Mouse (Mus musculus): ENCODE data around the gene Lama5.
A peak's percentile ranks its signal among the peaks of the same experiment; 100 is the strongest.

Lama5 gene

DNA sequence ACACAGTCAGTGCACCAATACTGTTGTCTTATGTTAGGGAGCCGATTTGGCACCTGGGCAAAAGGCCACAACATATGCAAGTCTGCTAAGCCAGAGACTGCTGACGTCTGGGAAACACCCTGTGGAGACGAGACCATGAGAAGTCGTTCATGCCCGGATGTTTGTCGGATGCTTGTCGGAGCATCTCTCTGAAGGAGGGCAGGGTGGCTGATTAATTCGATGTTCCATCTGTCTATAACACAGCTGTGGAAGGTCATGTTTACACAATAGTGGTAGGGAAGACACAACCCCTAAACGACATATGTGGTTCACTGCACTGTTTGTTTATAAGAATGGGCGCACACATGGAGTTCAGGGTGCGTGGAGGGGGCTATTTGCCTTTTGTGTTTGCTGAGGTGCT lies 25.0 kb downstream of the Lama5 start:
- no peak for DNase-seq (ENCODE audit: low spot score in 2 of 2)

DNA sequence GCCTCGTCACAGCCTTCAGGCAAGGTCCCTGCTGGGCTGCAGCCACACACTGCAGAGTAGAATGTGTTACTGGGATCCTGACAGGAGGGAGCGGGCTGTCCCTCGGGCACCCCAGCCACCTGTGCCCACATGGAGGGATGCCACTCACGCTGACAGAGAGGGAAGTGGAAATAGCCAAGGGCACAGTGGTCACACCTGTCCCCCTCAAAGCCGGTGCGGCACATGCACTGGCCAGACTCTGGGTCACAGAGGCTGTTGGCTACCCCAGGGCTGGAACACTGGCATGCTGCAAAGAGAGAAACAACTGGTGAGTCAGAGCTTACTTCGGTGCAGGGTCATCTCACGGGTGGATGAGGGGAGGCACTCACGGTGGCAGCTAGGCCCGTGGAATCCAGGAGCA lies 26.9 kb downstream of the Lama5 start:
- no peak for DNase-seq (ENCODE audit: low spot score in 2 of 2)

DNA sequence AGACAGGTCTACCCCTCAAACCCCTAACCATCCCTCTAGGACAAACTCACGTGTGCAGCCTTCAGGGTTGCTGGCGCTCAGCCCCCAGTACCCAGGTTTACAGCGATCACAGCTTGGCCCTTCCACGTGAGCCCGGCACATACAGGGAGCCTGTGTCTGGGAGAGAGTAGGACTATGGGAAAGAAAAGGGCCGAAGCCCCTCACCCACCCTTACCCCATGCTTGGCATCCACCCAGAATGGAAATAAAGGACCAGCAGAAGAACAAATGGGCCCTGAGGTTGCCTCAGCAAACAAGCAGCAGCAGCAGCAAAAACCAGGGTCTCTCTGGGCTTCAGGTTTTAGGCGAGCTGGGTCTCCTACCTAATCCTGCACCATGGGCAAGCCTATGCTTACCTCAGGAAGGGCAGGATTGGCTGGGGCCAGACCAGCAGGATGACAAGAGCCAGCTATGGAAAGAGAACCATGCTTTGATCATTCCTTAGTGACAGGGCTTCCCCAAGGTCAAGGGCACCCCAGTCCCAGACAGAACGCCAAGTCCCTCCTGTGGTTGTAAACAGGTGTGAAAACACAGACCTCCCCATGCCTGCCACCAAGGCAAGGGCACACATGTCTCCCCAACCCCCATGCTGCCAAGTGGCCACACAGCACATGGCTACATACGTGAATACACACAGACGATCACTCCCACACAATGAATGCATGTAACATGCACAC lies 28.2 kb downstream of the Lama5 start:
- no peak for DNase-seq (ENCODE audit: low spot score in 2 of 2)

DNA sequence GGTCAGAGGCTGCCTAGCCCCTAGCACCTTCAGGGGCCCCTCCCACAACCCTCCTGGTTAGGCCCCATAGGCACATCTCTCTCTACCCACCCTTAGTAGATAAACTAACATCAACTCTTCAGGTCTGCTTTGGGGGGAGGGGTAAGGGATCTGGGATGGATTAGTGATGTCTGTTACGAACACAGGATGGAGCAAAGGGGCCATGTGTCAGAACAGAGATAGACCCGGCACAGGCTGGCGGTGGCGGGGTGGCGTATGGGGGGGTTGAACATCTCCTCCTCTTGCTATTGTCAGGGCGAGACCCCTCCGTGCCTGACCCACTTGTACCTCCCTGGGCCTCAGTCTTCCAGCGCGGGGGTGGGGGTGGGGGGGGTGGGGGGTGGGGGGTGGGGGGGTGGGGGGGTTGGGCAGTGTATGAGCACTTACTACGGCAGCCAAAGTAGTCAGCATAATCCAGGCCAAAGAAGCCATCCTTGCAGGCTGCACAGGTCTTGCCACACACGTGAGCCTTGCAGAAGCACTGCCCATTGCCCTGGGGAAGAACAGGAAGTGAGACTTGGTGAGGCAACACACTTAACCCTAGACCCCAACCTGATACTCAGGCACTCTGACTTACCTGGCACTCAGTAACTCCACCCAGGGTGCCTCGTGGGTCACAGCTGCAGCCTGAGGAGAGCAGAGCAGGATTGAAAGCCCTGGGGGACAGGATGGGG lies 28.9 kb downstream of the Lama5 start:
- no peak for DNase-seq (ENCODE audit: low spot score in 2 of 2)

DNA sequence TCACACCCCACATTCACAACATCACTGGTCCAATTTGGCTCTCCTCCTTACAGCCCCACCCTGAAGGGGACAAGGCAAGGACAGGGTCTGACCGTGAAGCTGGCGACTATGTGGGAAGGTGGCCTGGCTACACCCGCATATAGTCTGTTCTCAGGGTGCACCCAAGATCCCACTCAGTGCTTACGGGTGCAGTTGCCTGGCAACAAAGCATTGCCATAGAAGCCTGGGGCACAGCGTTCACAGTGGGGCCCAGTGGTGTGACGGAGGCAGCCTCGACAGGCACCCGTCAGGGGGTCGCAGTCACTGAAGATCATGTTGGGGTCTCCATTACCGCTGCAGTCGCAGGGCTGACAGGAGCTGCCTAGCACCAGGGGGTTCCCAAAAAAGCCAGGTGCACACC lies 38.3 kb downstream of the Lama5 start:
- DNase-seq (ENCODE audit: low spot score in 2 of 2), result no peak

DNA sequence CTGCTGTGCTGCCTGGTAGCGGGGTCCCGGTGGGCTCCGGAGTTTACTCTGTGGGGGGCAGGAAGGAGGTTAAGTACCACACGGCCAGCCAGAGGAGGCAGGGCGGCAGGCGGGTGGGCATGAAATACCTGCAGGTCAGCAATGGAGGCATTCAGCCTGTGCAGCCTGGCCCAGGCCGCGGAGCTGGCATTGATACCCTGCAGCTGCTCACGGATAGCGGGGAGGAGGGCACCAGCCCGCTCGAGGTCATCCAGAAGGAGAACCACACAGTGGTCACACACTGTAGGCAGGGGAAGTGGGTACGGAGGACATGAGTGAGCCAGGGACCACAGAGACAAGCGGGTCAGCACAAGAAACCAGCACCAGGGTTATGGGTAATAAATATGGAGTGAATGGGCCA lies 40.0 kb downstream of the Lama5 start:
- DNase-seq (ENCODE audit: low spot score in 2 of 2), result no peak

DNA sequence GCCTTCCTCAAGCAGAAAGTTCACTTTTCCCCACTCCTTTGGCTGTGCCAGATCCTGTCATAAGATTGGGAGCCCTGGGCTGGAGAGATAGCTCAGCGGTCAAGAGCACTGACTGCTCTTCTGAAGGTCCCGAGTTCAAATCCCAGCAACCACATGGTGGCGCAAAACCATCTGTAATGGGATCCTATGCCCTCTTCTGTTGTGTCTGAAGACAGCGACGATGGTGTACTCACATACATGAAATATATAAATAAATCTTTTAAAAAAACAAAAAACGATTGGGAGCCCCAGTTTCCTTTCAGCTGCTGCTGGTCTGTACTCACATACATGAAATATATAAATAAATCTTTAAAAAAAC lies 40.9 kb downstream of the Lama5 start:
- no peak for DNase-seq (ENCODE audit: low spot score in 2 of 2)

DNA sequence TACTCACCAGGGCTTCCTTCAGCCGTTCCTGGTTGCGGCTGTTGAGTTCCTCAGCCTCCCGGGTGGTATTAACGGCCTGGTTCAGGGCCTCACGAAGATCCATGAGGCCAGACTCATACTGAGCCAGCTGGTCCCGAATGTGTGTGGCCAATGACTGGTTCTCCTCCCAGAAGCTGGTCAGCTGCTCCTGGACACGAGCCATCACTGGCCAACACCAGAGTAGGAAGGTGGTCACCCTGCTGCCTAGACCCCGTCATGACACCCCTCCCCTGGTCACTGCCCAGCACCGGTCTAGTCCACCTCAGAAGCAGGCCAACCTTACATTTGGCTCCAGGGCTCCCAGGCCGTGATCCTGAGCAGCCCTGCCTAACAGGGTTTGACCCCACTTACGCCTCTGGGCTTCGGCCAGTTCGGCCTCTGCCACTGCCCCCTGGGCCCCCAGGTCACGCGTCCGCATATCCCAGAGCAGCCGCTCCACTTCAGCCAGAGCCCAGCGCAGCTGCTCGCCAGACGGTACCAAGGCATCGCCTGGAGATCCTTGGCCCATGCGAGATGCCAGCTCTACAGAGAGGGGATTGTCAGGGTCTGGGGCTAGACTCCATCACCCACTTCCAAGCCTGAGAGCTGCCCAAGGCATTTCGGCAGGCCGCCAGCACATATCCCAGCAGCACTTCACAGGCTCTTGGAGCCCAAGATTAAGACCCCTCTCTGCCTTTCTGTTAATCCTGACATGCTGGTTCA lies 41.5 kb downstream of the Lama5 start:
- DNase-seq (ENCODE audit: low spot score in 2 of 2), result no peak

DNA sequence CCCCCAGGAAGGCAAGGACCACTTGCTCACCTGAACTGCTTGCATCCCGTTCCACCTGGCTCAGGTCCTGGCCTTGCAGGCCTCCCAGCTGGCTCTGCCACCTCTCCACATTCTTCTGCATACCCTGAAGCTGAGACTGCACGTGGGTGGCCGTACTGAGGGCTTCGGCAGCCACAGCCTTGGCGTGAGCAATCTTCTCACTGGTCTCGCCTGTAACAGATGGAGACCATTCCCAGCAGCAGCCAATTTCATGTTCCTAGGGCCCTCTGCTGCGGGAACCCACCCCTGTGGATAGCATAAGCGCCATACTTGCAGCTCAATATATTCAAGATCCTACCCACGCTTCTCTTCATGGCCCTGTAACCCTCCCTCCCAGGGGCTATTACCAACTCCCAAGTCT lies 44.1 kb downstream of the Lama5 start:
- DNase-seq (ENCODE audit: low spot score in 2 of 2), result no peak

DNA sequence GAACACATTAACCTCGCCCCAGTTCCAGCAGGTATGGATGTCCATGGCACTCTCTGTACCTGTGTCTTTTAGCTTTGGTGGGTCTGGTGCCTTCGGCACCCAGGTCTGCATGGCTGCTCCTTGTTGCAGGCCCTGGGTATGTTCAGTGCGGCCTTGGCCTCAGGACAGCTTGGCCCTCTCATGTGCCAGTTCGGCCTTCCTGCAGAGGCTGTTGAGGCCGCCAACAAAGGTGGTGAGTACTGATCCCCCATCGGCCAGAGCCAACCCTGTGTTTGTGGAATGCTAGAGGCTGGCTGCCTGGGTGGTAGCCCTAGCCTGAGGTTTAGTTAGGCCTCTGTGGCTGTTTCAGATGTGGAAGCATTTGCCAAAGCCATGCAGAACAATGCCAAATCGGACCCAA lies 49.9 kb downstream of the Lama5 start:
- DNase-seq (ENCODE audit: low spot score in 2 of 2), result no peak

DNA sequence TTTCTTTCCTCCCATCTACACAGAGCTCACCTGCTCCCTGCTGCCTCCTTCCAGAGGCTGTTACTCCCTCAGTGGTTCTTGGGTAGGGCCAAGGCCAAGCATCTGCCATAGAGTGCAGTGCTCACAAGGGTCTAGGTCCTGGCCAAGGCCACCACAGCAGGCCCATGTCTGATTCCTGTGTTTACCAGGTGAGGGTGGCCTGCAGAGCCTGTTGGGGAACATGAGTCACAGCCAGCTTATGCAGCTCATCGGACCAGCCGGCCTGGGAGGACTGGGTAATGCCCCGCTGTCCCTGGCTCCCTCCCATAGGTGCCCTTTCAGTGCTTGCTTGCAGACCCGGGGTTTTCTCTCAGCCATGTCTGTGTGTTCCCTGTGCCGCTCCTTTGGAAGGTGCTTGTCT lies 51.5 kb downstream of the Lama5 start:
- peak; percentile 34 to 54 for DNase-seq (ENCODE audit: low spot score in 2 of 2)

DNA sequence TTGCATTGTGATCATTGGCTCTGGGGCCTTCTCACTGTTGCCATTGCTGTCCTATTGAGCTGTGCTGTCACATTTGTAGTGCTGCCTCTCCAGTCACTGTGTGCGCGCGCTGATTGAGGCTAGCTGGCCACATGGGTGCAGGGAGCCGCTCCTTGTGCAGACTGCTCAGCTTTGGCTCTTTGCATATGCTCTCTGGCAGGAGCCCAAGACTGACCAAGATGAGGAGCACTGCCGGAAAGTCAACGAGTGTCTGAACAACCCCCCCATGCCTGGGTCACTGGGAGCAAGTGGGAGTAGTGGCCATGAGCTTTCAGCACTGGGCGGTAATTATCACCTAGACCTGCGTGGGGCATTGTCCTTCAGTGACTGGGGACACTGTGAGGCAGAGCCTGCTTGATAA lies 51.9 kb downstream of the Lama5 start:
- peak in 1 of 2 experiments; percentile 37 for DNase-seq (ENCODE audit: low spot score in 2 of 2)

DNA sequence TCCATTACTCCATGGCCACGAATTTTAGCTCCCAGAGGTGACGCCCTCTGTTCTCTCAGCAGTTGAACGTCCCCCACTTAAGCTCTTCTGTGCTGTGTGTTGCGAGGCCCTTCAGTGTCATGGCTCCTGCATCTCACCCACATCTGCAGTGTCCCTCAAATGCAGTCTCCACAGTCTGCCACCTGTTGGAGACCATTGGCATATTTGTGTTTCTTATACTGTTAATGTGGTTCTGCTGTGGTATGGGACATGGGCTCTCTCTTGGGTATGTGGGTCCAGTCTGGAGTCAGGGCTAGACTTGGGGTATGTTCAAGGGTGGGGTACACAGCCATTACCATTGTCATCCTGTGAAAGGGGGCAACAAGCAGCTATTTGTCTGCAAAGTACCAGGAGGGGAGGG lies 52.5 kb downstream of the Lama5 start:
- no peak for DNase-seq (ENCODE audit: low spot score in 2 of 2)

DNA sequence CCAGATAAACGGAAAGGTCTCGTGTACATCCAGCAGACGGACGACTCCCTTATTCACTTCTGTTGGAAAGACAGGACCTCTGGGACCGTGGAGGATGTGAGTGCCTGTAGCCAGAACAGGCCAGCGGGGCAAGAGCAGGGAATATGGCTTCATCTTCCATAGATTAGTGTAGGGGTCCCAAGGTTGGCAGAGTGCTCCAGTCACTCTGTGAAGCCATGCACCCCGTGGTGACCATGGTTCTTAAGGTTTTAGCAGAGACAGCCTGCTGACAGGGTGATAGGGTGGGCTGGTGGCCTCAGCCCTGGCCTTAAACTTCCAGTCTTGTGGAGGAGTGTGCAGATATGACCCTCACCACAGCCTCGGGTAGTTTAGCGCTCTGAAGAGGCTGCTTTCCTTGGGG lies 53.5 kb downstream of the Lama5 start:
- no peak for DNase-seq (ENCODE audit: low spot score in 2 of 2)

DNA sequence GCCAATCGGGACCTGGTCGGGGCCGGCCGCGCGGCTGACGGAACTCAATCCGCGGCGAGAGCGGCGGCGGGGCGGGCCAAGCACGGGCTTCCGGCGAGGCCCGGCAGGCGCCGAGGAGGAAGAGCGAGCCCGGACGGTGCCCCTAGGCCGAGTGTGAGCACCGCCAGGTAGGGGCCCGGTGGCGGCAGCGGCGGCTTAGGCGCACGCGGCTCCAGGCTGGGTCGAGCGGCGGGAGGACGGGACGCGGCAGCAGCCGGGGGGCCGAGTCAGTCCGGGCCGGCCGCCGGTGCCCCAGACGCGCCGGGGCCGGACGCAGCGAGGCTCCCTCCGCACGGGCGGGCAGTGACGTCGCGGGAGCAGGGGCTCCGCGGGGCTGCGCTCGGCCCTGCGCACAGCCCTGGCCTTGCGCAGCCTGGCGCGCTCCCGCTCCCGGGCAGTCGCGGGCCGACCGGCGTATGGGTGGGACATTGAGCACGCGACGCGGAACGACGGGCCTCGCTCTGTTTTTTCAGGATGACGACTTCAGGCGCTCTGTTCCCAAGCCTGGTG lies 54.1 kb downstream of the Lama5 start:
- peak in 1 of 2 experiments; percentile 33 for DNase-seq (ENCODE audit: low spot score in 2 of 2)

DNA sequence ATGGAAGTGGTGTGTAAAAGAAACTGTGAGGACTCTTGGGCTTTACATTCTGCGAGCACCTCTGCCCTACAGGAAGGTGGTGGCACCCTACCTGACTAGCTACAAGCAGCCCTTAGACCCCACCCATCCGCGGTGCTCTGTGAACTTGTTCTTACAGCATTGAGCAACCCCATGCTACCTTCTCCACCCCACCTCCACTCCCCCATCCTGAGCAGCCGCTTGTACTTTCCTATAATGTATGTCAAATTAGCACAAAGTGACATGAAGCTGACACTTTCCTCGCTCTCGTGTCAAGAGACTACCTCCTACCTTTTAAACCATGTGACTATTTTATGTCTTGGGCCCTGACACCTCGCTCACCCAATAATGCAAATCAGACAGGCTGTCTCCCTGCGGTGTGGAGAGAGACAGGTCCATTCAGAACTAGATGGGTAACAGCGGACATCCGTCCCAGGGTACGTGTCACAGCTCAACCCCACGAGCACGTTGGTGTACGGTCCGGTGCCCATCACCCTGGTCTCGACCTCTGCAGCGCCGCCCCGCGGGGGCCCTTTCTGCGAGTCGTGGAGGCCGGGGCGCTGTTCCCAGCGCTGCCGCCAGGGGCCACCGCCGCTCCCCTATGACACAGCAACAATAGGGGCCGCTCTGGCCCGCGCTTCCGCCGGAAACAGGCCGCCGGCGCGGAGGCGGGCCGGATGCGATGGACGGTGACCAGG lies 54.7 kb downstream of the Lama5 start, which contains the start of gene Adrm1:
Gene Adrm1 (plus strand): TSS at position 680 of the 716 bp plus-strand sequence.
- peak; percentile 96 to 98 for DNase-seq (ENCODE audit: low spot score in 2 of 2)

DNA sequence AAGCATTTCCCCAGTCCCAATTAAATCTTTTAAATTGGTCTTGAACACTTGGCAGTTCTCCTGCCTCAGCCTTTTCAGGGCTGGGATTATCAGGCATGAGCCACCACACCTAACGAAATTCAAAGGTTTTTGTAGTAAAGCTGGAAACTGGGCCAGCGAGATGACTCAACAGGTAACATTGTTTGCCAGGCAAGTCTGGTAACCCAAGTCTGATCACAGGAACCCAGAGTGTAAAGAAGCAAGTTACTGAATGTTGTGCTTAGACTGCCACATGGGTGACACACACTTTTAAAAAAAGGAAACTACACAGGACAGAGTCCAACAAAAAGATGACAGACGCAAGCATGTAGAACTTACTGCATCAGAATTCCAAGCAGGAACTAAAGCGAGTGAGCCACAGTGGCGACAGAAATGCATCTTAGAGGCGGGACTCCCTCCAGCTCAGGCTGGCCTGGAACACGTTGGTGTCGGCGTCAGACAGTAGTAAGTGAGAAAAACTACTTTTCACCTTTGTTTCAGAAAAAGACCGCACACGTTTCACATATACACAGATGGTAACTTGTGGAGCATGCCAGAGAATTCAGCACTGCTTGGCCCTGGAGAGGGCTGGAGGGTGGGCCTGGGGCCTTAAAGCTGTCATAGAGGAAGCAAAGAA lies 55.4 kb downstream of the Lama5 start:
- DNase-seq (ENCODE audit: low spot score in 2 of 2), result no peak

DNA sequence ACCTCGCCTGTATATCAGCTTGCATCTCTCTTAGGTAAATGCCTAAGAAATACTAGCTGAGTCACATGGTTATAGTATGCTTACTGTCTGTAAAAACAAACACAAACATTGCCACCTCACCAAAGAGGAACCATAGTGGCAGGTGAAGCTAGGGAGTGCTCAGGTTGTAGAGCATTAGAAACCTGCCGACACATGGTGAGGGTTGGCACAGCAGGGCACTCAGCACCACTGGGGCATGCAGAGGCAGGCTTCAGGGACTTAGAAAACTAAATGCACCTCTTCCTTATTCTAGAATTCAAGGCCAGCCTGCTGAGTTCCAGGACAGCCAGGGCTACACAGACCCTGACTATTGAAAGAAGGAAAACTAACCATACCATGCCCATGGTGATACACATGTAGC lies 58.8 kb downstream of the Lama5 start:
- DNase-seq (ENCODE audit: low spot score in 2 of 2), result peak in 1 of 2 experiments; percentile 56

DNA sequence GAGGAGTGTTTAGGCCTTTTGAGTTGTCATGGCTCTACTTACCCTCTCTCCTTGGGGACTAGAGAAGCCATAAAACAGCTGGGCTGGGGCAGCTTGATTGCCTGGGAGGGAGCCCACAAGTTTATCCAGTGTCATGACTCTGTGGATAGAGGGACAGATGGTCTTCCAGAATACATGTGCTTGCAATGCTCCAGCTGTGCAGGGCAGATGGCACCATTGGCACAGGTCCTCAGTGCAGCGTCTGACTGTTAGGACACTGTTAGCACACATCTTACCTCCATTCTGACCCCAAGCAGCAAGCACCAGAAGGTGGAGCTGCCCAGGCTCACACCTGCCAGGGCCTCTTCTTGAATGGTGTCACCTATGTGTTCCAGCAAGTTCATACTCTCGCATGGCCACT lies 59.8 kb downstream of the Lama5 start:
- no peak for DNase-seq (ENCODE audit: low spot score in 2 of 2)

DNA sequence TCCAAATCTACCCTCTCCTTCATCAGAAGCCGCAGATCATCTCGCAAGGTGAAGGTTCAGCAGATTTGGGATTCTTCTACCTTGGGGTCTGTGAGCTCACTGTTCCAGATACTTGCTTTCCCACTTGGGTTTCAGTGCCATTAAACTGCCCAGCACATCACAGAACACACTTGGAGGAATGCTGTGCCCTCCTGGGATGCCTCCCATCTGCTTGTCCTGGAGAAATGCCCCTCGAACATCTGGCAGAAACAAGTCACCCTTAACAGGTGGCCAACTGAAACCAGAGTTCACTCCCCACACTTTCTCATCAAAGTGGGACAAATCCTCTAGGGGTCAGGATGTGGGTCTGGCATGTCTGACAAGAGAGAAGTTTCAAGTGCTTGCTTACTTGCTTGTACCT lies 67.0 kb downstream of the Lama5 start:
- no peak for DNase-seq (ENCODE audit: low spot score in 2 of 2)

DNA sequence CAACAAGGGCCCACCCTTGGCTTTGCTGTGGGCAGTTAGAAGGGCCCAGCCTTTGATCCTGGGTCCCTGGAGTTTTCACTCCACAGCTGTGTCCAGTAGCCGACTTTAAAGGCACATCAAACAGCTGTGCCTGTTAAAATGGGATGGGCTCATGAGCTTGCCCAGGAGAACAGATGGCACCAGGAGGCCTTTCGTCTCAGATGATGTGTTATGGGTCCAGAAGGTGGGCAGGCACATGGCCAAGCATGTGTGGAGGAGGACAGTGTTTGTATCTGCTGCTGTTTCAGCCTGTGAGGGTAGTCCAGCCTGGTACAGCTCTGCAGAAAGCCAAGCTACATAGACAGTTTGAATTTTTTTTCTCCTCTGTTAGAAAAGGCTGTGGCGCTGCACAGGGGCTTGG lies 70.9 kb downstream of the Lama5 start:
- no peak for DNase-seq (ENCODE audit: low spot score in 2 of 2)
